Mouse (Mus musculus): ENCODE measurements around the gene Atp13a1.

DNA sequence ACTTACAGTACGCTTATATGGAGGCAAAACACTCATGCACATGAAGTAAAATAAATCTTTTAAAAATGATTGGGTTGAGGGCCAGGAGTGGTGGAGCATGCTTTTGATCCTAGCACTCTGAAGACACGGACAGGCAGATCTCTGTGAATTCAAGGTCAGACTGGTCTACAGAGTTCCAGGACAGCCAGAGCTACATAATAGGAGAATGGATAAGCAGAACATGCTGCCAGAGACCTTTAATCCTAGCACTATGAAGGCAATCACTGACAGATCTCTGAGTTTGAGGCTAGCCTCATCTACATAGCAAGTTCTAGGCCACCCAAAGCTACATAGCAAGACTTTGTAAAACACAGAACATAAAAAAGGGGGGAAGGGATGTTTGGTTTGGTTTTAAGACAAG, 18.9 kb upstream of the Atp13a1 start:
- TF ChIP-seq CTCF (IDR thresholded peaks at IDR 0.05; ENCODE audit: low read depth, low read length) (no peak), POLR2A (IDR thresholded peaks at IDR 0.05; ENCODE audit: borderline replicate concordance, low read depth, low read length) (no peak)
